Mouse (Mus musculus) liver, postnatal 0 days (tissue): ENCODE results near the gene Frem3.

Experiments
- CTCF ChIP-seq: sonication (generic); IDR thresholded peaks from 2 replicates; pipeline ENCODE4 v1.5.1; 2016; ENCODE audit warnings: antibody characterized with exemption, low read depth
- EP300 ChIP-seq: IDR thresholded peaks from 2 replicates; pipeline ENCODE4 v1.6.1; 2016; ENCODE audit warnings: antibody characterized with exemption, low read depth, mild to moderate bottlenecking

- TF ChIP-seq CTCF, result no peak
- TF ChIP-seq EP300, result no peak
Observed at GRCm38 (mm10) chr8:80607082-80607481, 3.8 kb upstream of the Frem3 start.
